Mouse (Mus musculus) monocyte, adult 5-6 weeks (primary cell): ENCODE data around the gene S100a6. TPM values are rescaled to one million over a fixed set of nuclear protein-coding genes. Genes with fewer than 3 reads are reported as not detected.

Experiments
- ATAC-seq: fragments of 153-309, 156-312 bp; replicated peaks from 2 replicates; pipeline ENCODE4 v1.8.0; 2017; ENCODE audit warnings: mild to moderate bottlenecking; ENCODE audit not compliant: low TSS enrichment, insufficient number of reproducible peaks, severe bottlenecking, poor library complexity, low FRiP score
- total RNA-seq: library from RNA; stranded (forward); fragments of 200-1000, 200-491, 200-594 nt; gene quantifications from 3 replicates; pipeline ENCODE4 v1.2.3, GENCODE M21; 2017

Gene S100a6
- total RNA-seq: 318 to 564 TPM (median 521 TPM) in 3 replicates

DNA sequence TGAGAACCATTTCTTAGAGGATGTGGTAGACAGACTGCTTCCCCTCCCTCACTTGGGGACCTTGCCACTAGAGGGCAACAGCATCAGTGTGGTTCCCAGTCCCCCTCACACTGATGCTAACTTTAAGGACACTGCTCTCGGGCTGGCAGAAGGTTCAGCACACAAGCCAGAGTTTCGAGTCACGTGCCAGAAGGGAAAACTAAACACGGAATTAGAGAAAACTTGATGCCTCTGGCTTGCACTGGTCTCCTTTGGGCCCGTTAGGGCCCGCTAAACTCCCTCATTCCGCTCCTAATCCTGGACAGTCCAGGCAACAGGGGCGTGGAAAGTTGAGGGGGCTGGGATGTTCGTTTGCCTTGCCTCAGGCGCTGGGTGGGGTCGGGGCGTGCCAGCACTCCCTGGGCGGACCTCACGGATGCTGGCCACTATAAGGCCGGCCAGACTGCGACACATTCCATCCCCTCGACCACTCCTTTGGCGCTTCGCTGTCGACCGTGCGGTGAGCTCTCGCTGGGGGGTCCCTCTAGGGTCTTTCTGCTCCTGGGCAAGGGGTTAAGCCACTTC lies at the start of gene S100a6:
Gene S100a6, plus strand, starts transcription at position 155 of the 564 bp plus-strand sequence.
- peak; percentile 72 for ATAC-seq

DNA sequence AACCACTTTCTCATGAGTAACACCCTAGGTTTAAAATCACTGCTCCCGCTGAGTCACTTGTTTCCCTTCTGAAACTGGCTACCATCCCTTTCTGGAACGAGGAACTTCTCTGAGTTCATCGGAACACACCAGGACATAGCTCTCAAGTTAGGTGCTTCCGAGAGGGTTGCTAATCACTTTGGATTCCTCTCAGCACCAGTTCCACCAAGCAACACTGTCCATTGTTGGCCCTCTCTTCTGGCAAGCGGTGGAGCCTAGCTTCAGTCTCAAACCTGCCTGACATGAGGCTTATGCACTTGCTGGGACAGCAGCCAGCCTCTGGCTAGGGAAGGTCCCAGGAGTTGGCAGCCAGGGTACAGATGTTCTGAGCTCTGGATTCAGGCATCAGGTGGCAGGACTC lies 38.0 kb upstream of the S100a6 start:
- ATAC-seq: 0 out of 2 replicates have a peak, but pooled peaks have one; percentile 13

DNA sequence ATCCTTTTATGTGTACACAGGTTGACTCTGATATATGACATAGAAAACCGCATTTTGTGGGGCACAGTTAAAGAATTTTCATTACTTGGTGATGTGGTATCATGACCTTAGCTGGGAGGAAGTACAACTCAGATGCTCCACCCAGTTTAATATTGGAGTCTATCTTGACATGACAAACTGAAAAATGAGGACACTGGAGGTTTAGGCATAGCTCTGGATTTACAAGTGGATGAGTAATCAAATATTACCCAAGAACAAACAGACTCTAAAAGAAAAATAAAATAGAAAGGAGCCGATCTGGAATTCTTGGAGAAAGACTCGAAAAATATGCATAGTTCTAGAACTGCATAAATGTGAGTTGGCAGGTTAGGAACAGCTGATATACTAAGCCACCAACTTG lies 37.4 kb upstream of the S100a6 start:
- ATAC-seq: no peak

DNA sequence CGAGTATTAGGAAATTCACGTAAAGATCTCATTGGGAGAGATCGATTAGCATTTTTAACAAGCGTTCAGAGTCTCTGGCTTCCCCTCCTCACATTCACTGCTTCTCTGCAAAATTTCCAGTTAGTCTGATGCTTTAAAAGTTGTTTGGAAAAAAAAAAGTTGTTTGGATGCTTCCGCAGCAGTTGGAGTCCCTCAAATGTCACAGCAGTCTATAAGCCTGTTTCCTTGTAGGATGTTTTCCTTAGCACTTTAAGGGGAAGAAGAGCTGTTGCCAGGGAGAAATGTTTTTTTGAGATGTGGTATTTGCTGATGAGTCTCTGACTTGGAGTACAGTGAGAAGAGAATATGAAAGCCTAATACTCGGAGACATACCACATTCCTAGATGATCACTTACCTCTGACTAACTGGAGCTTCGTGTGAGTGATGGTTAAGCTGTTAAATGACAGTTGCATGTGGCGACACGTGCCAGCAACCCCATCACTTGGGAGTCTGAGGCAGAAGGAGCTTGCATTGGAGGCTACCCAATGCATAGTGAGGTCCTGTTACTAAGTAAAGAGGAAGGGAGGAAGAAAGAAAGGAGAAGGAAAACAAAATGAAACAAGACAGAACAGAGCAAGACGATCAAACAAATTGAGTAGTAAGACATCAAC lies 36.2 kb upstream of the S100a6 start:
- ATAC-seq: no peak

DNA sequence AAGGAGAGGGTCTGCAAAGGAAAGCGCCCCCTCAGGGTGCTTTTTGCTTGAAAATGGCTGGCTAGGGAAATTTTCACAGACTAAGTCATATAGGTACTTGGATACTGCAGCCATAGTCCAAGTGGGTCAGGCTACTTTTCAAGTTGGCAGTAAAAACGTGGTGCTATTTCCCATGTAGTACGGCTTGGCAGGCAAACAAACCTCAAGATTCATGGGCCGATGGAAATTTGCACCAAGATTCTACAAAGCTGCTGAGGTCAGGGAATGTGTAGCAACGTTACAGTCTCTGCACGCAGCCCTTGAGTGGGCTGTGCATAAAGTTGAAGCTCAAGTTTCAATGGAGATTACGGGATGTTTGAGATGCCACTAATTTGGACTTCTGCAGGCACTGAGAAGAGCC lies 33.2 kb upstream of the S100a6 start:
- ATAC-seq: no peak

DNA sequence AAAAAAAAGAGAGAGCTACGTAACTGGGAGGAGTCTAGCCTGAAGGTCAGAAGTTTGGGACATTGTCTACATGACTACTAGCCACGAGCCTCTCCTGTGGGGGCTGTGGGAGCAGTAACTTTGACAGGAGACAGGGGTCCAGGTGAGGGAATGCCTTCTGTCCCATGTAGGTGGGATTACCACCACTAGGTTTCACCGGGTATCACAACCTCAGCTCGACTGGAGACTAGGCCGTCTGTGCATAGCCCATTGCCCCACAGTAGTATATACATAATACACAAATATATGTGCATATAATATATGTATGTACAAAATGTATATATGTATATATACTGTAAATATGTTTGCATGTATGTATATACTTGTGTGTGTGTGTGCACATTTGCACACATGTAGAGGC lies 31.5 kb upstream of the S100a6 start:
- no peak for ATAC-seq

DNA sequence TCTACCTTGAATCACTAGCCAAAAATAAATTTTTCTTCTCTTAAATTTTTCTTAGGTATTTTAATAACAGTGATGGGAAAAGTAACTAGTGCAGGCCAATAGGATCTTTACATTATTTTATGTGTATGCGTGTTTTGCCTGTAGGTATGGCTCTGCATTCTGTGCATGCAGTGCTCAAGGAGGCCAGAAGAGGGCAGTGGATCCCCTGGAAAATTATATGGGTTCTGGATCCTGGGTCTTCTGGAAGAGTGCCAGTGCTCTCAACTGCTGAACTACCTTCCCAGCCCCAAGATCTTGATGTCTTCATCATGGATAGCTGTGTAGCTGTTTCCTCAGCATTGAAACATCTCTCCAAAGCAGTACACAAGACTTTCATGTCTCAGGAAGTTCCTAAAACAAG lies 30.5 kb upstream of the S100a6 start:
- no peak for ATAC-seq

DNA sequence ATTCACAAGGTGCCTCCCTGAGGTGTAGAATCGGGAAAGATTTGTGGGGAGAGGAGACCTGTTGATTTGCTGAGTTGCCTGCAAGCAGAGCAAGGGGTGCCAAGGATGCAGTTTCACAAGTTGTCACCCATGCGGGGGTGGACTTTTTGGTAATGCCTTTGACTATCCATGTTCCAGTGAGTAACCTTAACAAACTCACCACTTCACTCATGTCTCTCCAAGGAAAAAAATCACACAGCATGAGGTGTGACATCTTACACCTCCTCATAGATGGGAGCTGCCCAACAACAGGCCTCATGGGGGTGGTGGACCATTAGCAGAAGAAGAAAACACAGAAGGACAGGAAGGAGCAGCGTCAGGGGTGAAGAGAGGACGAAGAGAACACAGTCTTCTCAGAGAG lies 30.1 kb upstream of the S100a6 start:
- ATAC-seq: no peak

DNA sequence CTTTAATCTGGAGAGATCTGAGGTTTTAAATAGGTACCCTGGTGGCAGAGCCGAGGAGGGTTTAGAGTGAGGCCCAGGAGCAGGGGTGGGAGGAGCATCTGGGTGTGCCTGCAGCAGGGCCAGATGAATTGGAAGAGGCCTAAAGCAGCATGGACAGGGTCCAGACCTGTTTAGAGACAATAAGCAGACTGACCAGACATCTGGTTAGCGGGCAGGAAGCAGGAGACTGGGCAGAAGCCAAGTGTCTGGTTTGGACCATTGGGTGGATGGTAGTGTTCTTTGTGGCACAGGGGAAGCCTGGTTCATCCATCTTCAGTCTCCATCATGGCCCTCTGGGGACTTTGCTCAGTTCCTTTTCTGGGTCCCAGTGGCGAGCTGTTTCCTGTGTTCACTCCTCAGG lies 28.8 kb upstream of the S100a6 start:
- no peak for ATAC-seq

DNA sequence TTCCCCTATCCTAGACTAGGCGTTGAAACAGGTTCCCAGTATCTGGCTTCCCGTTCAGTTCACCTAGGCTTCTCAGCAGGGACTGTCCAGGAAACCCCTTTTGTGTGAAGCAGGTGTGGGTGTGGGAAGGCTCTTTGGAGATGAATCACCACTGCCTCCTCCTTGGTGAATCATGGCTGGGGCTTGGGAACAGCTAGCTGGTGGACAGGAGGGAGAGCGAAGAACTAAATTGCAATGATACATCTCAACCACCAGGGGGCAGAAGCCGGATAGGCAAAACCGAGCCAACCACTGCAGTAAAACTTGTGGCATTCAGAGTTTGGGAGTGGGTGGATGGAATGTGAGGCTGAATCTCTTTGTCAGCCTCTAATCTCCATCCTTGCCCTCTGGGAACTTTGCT lies 27.1 kb upstream of the S100a6 start:
- peak; percentile 62 for ATAC-seq

DNA sequence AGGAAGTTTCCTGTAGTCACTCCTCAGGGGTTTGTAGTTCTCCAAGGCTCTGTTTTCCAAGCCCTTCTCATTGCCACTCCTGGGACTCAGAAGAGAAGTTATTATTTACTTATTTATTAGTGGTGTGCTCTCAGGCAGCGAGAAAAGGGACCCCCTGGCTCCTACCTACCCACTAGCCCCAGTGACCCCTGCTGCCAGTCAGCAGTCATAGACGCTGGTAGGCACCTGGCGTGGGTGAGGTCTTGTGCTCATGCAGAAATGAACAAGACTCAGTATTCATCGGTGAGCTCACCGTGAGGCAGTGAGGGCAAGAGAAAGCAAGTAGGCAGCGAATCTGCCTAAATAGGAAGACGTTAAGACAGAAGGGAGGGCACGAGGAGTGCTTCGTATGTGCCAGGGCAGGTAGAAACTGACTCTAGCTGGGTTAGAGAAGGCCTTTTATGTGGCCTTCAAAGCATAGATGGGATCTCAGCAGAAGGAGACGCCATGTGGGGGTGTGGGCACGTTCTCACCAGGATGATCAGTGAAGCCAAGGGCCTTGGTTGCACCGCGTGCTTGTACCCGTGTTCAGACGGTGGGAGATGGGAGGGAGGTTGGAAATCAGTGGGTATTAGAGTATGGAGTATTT lies 26.6 kb upstream of the S100a6 start:
- no peak for ATAC-seq

DNA sequence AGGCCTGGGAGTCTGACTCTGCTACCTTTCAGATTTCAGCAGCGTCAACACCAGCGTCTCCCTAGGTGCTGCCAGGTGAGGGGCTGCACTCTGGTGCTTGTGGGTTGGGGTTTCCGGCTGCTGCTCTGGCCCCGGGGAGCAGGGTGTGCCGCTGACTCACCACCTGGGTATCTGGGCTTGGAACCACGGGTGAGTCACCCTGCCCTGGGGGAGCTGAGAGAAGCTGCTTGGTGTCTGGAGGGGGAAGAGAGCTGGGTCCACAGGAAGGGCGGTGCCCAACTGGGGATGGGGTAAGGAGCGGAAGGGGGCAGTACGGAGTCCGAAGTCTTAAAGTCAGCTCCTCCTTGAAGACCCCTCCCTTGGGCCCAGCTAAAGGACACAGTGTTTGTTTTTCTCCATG lies 25.8 kb upstream of the S100a6 start:
- ATAC-seq: peak; percentile 84

DNA sequence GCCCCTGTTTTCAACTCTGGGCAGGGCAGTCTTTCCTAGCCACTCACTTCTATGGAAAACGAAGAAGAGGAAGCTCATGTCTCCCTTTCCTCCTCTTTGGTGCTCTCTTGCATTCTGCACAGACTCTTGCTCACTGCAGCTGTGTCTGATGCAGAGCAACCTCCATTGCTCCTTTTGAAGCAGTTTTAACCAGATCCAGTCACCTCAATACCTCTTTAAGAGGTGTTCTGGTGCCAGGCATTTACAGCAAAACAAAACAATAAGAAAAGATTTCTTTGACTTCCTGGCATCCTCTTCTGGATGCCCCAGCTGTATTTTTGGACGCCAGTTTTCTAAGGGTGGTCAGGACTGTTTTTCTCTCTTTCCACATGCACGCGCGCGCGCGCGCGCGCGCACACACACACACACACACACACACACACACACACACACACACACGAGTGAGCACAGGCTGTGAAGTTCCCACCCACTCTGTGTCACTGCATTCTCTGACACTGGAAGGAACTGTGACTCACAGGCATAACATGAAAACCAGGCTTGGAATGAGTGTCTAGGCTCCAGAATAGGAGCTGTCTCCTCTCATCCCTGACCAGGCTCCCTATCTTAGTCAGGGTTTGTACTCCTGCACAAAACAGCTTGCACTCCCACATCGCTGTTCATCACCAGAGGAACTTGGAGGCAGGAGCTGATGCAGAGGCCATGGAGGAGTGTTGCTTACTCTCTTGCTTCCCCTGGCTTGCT lies 25.2 kb upstream of the S100a6 start:
- ATAC-seq: no peak

DNA sequence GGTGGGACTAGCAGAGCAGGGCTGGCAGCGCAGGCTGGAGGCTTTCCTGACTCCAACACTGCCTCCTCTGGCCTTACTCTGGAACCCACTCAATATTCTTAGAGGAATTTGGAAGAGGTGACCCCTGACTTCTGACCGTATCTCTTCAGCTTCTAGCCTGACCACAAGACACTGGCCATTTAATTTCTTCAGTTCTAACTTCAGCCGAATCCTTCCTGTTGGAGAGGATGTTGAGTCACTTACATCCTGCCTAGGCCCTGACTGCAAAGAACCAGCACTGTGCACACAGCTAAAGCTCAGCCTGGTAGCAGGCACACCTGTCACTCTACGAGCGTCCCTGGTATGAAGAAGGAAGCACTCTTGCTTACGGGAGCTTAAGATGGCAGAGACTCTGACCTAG lies 23.3 kb upstream of the S100a6 start:
- ATAC-seq: no peak

DNA sequence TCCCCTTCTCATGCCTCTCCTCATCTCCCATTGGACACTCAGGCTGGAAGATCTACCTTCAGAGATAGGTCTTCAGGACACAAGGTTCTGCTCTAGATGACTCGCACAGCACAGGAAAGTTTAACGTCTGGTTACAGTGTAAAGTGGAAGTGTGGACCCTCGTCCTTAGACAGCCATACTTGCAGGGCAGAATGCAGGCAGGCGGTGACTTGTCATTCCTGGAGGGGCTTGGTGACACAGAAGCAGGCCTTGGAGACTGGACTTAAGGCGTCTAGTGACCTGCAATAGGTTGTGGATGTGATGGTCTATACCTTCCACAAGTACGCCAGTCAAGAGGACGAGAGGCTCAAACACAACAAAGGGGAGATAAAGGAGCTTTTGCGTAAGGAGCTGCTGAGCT lies 22.7 kb upstream of the S100a6 start, which contains the start of gene S100a2:
Gene S100a2, plus strand, starts transcription at position 301 of the 400 bp plus-strand sequence.
- no peak for ATAC-seq

DNA sequence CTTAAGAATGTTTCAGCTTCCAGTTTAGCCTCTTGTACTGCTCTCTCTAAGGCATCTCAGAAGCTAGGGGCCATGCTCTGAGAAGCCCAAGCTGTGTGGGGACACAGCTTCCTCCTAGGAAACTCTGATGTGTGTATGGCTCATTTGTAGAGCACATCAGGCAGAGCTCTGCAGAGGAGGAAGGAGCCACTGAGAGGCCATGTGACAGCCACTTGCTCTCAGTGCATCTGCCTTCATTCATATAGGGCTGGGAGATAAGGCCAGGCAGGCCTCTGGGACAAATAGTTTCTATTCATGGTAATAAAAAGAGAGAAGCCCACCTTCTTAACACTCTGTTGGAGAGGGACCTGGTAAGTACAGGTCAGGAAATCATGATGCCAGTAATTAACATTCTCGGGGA lies 18.2 kb upstream of the S100a6 start:
- no peak for ATAC-seq

DNA sequence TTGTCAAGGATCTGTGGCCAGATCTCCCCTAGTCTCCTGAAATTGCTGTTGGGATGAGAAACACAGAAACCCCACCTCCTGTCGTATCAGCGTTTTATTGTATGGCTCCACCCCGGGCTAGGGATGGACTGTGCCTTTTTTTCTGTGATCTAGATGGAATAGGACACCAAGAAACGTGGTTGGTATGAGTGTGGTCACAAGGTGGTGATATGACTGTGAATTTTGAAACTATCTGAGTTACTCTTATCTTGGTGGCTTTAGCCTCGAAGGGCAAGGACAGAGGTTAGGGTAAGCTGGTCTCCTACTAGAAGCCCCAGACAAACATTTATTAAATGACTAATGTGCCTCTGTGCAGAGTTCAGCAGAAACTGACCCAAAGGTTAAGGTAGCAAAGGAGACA lies 17.1 kb upstream of the S100a6 start:
- ATAC-seq: no peak

DNA sequence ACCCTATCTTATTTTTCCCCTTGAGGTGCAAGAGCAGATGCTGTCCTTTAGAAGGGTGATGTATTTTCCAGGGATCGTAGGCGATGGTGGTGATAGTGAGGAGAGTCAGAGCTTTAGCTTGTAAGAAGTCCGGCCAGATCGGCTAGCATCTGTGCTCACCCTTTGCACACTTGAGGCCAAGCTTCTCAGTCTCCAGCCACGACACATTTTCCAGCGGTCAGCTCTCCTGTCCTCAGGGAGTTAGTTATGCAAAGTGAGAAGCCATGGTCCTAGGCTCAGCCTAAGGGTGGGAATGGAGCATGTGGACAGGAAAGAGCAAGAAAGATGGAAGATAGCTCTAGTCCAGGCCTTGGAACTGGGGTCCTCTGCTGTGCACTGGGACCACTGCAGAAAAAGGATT lies 15.9 kb upstream of the S100a6 start:
- no peak for ATAC-seq

DNA sequence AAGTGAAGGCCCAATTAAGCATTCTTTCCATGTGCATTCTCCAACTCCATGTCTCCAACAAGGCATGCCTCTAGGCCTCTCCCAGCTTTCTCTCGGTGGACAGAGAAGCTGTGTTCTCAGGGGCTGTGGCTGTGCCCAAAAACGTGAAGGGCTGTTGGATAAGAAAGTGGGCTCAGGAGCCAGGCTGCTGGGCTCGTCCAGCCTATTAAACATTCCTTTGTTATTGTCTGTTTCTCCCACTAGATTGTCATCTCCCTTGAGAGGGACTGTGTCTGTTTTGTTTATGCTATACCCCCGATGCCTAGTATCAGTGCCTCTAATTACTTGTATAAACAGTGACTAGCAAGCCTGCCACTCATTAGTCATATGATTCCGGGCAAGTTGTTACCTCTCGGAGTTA lies 14.9 kb upstream of the S100a6 start:
- no peak for ATAC-seq

DNA sequence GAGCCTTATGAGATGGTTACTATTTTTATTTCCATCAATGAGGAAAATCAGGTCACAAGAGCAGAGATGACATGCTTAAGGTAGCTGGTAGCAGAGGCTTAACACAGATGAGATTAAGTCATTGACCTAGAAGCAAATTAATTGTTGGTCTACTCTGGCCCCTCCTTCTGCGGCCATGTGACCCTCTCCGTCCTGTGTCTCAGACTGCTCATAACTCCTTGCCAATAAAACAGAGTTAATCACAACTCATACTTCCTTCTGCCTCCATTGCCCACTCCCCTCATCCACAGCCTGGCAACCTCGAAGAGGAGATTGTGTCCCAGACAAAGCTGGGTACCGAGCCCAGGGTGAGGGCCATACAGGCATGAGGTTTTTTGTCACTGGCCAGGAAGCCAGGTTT lies 14.5 kb upstream of the S100a6 start:
- no peak for ATAC-seq
